Mouse (Mus musculus) kidney, postnatal 14 days (tissue): ENCODE data around the gene Itpr2.

Experiments used
- DNase-seq: peaks from one replicate; pipeline ENCODE4 v3.0.0; 2022; ENCODE audit warnings: mixed read lengths

Gene Itpr2

DNA sequence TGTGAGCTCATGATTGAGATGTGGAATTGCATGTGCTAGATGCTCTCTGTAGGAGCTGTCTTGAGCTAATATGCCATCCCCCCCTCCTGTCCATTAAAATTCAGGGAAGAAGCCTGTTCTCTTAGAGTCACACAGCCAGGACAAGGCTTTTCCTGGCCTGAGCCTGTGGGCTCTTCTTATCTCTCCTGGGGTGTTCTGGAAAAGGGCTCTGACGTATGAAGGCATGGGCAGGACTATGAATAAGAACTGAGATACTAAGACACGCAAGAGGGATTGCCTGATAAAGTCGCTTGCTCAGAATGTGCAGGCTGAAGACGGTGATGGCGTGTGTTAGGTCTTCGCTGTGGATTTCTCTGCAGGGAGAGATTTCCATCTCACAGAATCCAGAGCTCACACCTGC lies 361.9 kb downstream of the Itpr2 start:
- DNase-seq: no peak

DNA sequence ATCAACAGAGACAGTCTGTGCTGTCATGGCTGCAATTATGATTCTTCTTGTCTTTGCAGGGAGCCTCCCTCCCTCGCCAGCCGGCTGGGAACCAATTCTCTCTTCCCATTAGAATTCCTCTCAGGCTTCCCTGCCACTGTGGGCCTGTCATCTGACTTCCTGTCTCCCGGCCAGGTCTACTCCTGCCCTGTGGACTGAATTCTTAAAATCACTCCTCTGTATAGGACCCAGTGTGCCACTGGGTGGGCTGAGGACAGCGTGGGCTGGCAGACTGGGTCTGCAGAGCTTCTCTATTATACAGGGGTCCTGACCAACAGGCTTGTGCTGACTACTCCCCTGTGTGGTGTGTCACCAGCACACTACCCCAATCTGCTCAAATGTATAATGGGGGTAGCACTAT lies 365.4 kb downstream of the Itpr2 start:
- no peak for DNase-seq

DNA sequence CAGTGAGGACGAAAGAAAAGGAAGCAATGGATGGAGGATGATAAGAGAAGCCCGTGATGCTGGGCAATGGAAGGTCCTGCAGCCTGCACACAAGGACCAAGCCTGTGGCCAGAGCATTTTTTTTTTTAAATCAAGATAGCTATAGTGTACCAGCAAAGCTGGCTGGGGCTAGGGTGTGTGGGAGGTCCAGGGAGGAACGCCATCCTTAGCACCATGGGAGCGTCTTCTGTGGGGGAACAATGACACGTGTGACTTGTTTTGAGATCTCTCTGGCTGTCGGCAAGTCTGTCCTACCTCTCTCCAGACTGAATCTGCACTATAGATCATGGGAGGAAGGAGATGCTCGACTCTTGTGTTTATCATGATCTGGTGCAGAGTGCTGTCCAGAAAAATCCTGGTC lies 365.8 kb downstream of the Itpr2 start:
- DNase-seq: no peak

DNA sequence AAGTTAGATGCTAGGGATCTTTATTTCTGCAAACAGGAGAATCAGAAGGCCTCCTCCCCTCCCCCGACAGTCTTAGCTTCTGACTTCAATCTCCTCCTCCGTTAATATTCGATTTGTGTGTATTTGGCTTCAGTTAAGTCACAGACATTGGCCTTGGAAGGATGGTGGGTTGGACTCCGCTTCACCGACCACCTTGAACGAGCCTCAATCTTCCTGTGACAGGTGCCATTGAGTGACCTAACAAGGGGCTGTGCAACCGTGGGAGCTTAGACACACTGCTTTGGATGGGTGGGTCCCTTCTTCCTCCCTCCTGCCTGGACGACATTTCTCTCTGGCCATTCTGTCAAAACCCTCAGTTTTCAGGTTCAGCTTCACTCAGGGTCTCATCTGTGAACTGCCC lies 366.7 kb downstream of the Itpr2 start:
- no peak for DNase-seq

DNA sequence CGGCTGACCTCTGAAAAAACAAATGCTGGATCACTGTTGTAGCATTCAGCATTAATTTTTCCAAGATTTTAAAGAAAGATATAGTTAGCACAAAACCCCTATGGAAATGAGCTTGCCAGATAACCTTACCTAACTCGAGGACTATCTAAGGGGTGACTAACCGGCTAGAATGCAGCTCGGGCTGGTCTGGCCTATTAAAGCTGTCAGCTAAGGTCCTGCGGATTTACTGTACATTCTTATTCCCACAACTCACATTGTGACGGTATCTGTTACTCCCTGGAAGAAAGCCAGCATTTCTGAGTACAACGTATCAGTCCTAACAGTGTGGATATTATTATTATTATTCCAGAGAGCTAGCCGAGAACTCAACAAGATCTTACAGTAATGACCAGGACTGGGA lies 368.1 kb downstream of the Itpr2 start:
- no peak for DNase-seq

DNA sequence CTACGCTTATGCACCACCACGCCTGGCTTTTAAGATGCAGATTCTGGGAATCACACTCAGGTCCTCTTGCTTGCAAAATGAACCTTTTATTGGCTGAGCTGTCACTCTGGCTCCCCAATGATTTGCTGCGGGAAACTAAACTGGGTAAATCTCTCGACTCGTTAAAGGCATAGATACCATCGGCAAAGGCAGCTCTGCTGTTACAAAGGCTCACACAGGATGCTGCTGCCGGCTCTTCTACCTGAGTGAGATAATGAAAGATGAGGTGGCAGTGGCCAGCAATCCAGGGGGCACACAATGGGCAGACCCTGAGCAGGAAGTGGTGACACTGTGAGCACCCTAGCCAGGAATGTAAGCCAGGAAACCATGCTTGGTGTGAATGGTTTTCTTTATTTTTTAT lies 373.0 kb downstream of the Itpr2 start:
- DNase-seq: no peak

DNA sequence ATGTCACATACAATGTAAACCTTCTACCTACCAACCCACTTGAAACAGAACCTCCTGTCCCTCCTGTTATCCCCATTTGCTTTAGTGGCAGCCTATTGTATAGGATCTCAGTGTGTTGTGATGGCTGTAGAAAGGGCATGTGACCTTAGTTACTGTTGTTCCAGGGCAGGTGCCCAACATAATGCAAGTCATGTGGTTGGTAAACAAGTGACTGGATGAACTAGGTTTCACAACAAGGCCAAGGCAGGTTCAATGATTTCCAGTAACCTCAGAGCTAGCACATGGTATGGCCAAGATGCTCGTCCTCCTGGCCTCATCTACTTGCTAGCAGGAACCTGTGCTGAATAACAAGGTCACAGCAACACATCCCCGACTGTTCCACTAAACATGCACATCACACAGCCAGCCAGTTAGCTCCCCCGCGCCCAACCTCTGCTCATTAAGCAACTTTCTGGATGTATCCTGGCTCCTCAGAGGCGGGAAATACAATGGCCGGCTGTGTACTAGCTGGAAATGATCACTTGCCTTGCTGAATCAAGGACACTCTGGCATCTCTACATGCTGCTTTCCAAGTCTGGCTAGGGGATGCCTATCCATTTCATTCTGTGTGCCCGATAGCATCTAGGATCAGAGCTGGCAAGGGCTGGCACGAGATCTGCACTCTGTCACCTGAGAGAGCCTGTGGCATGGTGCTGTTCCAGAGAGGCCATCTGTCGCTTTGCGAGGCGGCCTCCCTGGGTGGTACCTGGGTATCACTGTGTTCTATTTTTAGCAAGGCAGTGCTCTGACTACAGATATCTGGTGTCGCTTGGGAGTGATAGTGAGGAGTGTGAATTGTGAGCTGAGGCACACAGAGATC lies 375.0 kb downstream of the Itpr2 start:
- no peak for DNase-seq

DNA sequence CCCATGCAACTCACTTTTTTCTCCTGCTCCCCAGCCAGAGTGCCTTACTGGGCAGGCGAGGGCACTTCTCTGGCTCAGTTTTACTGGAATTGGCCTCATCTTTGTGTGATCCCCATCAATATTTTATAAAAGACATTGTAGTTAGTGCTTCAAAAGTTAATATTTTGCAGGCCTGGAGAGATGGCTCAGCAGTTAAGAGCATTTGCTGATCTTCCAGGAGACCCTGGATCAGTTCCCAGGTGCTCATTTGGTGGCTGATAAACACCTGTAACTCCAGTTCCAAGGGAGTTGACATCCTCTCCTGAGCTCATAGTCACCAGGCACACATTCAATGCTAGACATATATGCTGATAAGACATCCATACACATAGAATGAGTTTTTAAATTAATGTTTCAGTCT lies 376.4 kb downstream of the Itpr2 start:
- DNase-seq: no peak

DNA sequence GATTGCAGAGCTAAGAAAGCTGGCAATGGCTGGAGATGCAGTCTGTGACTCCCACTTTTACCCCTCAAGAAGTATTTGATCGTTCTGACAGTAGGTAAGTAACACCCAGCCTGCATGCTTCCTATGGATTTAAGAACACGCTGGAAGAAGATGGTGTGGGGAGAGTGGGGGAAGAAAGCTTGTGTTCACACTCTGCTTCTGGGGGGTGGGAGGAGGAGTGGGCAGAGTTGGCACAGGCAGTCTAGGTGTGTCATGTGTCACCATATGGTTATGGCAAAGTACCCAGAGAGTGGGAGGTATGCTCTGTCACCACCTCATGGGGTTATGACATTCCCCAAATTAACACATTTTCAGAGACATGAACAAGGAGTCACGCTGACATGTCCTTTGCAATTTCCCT lies 377.5 kb downstream of the Itpr2 start:
- no peak for DNase-seq

DNA sequence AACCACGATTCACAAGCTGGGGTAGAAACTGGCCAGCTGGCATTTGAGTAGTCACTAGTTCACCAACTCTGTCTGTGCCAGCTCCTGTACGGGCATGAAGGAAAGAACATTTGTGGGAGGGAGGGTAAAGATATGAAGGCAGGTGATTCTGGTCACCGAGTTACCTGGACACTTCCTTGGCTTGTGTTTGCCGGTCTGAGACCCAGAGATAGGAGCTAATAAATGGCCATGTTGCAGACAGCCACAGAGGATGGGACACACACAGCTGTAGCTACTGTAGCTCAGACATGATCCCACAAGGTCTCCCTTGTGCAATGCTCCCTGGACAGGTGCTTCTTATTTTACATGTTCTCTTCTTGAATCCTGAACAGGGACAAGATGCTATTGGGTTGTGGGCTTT lies 378.4 kb downstream of the Itpr2 start:
- no peak for DNase-seq

DNA sequence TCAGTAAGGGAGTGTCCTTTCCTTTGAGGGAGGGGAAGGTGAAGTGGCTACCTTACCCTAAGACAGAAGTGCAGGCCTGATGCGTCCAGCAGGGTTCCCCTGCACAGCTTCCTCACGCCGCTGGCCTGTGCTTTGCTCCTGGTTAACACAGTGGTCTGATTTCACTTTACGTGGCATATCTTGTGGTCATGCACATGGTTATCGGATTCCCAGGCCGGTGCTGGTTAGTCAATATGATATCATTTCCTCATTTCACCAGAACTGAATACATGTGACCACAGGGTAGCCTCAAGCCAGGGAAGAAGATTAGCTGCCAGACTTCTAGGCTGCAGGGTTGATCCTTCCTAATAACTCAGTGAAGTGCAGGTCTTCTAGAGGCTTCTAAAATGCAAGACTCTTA lies 381.9 kb downstream of the Itpr2 start:
- DNase-seq: no peak

DNA sequence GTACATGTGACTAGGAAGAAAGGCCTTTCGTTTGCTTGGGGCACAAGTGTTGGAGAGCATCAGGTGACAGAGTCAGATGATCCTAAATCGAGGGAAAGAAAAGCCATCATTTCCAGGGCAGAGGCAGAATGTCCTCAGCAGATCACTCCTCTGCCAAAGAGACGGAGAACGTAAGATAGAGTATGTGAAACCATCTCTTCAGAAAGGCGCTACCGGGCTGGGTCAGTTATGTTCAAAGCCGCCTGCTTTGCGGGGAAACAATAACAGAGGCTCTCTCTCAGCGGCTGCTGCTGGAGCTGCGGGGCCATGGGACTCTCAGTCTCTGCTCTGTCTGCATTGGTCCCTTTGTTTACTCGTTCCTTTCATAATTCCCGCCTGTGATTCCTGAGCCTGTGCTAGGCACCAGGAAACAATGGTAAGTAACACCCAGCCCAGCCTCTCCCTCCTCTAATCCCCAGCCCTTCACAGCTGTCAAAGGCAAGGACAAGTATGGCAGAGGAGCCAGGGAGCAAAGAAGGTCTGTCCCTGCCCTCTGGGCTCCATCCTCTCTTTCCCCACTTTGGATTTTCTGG lies 387.2 kb downstream of the Itpr2 start:
- DNase-seq: no peak

DNA sequence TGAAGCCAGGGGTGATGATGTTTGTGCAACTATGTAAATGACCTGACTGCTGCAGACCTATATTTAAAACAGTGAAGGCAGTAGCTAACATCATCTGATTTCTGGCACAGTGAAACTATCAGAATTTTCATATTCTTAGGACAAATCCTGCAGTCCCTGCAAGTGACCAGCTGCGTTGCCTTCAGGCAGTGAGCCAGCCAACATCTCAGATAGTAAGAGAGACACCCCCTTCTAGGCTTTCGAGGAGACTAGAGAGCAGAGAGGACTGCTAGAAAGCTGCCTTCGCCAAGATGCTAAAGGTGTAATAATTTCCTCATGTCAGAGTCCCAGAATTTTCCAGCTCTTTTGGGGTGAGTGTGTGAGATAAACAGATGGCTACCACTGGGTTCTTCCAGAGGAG lies 388.0 kb downstream of the Itpr2 start:
- DNase-seq: no peak

DNA sequence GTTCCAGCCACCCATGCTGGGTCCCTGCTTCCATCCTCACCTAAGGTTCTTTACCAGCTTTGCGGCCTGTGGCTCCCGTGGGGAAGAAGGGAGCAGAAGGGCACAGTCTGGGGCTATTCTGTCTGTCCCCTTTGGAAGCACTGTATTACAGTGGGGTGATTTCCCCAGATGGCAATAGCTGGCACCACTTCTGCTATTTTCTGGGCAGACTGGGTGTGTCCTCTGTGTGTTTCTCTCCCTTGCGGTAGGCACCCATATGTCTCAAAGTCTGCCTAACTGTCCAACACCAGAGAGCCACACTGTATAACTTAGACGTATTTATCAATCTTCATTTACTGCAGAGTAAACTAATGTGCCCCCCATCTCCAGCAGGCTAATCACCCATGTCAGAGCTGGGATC lies 388.9 kb downstream of the Itpr2 start:
- no peak for DNase-seq

DNA sequence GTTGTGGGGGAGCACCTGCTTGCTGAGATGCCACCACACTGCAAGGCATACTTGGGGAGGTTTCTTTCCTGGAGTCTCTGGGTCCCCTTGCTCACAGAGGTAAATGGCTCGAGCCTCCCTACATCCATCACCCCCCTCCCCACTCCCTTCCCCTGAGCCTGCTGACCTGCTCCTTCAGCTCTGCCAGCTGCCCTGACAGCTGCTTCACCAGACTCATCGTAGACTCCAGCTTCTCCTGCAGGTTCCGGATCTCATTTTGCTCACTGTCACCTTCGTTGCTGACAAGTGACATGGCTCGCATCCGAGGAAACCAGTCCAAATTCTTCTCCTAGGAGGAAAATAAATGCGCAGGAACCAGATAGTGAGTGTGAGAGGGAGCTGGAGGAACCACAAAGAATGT lies 389.8 kb downstream of the Itpr2 start:
- no peak for DNase-seq

DNA sequence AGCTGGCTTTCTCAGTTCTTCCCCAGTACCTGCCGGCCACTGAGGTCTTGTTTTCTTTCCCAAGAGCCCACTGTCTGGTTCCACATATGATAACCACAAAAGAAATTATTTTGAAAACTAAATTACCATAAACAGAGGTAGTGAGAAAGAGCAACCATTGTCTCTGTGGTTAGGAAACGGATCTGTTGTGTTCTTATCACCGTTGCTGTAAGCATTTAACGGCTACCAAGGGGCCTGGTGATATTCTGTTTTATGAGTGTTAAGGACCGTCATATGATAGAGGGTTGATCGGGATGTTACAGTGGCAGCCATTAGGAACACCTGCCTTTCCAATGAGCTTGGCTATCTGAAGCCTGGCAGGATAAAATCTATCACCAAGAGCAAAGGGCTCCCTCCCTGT lies 390.2 kb downstream of the Itpr2 start:
- DNase-seq: no peak

DNA sequence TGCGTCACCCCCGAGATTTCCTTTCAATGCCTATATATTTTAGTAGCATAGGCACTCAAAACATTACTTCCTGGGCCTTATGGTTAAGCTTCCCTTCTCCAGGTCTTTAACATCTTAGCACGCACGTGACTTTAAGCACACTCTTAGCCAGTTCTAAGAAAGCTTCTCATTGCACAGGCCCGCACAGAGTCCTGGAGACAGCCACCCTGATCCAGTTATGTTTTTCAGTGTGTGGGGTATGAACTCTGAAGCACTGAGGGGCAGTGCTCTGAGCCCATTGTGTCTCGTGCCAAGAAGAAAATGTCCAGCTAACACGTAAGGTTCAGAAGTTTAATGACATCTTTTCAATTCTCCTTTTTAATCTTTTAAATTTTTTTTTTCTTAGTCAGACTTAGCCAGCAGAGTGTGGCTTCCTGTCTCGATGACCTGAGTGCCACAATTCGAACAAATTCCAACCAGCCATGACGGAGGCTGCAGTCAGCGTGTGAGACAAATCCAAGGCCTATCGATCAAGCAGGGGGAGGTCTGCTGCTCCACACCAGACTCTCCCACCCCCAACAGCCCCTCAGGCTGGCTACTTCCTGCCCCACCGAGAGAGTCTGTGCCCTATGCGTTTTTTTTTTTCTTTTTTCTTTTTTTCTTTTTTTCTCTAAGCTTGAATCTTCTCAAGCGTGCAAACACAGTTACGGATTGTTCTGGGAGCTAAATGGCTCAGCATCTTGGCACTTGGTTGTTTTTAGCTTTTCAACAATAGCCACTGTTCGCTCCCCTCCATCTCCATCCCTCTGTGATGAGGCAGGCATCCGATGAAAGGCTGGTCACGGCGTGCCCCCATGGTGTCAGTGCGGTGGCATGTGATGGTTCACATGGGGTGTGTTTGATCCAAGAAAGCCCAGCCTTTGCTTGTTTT lies 390.9 kb downstream of the Itpr2 start:
- no peak for DNase-seq

DNA sequence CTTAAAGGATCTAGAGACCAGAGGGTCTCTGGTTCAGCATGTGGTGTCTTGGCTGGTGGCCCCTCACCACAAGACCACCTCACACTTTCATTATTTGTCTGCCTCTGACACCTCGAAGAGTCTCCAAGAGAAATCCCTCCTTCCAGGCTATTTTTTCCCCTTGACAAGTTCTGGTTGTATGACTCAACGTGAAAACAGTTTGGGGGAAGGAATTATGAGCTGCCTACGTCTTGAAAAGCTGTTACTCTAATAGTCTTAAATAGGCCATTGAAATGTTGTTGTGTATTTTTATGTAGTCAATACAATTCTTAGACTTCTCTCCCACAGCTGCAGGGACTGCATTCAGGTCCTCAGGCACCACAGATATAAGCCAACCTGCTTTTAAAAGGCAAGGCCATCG lies 391.6 kb downstream of the Itpr2 start:
- no peak for DNase-seq

DNA sequence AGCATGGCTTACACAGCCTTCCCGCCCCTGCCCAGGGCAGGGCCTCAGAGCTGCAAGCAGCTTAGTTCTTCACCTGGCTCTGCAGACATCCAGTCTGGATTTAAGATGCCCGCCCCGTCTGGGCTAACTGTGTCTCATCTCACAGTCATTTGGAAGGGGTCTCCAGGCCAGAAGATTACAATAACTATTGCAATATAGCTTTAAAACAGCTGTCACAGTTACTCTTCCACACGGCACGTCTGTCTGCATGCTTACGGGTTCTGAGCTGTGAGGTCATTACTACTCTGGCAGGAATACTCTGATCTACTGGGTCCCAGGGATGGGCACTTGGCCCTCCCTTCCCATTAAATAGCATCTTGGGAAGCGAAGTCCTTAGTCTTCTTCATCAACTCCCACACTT lies 393.3 kb downstream of the Itpr2 start:
- no peak for DNase-seq

DNA sequence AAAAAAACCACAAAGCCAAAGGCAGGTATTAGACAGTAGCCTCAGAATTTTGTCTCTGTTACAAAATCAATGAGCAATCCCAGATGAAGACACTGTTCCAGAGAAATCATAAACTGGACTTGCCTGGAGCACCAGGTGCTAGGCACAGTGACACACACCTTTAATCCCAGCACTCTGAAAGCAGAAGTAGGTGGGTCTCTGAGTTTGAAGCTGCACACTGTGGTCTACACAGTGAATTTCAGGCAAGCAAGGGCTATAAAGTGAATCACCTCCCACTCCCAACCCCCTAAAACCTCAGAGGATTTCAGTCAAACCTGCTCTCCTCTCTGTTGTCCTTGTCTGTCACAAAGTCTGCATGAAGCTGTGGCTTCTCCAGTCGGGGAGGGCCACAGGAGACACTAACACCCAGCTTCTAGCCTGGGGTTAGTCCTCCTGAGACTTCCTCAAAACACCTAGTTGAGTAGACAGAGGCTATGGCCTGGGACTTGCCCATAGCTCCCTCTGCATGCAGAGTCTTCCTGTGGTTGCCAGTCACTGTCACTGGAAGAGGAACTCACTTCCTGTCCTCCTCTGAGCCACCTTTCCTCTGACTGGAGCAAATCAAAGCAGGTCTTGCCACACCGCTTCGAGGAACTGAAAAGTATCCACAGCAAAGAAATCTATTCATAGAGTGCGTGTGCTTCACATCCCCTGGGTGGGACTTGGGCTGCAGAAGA lies 394.7 kb downstream of the Itpr2 start:
- DNase-seq: no peak

DNA sequence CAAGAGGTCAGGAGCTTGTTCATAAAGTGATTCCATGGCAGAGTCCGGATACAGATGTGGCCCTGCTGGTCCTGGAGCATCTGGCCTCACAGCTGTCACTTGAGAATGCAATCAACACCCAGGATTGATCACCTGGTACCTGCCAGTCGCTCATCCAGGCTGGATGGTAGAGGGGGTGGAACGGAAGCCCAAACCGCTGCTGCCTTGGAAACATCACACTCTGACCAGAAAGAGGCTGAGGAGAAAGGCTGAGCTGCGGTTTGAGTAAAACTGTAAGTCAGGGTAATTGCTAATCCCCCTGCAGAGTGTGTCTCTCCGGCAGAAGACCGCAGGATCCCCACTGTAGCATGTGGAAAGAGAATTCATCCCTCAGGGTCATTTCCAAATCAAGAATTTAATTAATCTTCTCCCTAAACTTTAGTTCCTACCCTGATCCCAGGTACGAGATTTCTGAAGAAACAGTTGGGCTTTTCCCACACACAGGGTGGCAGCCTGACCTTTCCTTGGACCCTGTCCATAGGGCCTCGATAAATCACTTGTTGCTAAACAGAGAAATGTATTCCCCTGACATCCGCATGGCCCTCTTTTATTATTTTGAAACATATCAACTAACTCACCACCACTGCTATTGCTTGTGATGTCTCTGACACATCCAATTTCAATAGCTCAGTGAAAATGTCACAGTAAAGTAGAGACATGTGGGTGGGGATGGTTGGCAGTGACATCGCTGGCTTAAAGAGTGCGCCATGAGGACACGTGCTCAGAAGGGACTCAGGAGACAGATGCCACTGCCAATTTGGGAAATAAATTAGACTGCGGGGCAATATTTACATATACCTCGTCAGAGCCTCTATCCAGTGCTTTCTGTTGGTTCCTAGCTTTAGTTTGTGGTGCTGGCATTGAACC lies 418.7 kb downstream of the Itpr2 start:
- DNase-seq: no peak

DNA sequence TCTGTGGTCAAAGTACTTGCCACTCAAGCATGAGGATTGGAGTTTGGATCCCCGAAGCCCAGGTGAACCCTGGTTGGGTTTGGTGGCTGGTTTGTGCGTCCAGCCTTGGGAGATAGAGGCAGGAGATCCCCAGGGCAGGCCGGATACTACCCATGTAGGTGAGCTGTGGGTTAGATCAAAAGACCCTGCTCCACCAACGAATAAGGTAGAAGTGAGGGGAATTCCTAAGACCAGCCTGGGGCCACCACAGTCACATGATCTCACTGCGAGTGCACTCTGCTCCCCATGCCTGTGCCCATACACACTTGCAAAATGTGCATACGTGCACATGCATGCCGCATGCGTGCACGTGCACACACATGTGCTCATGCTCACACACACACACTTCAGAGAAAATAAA lies 419.5 kb downstream of the Itpr2 start:
- DNase-seq: no peak
